Mouse (Mus musculus) stomach, embryonic 14.5 days (tissue): ENCODE data around the gene Aqr. TPM values are rescaled to one million over a fixed set of nuclear protein-coding genes. Genes with fewer than 3 reads are reported as not detected.
"Not testable (repeated sequence)": the region's sequence is repeated elsewhere in the genome, so short reads cannot be mapped to it uniquely, and the experiment has no call there.

ENCODE experiments used
- ATAC-seq: fragments of 200-750 bp; cut with Nextera tagmentation; 2 replicates; pipeline ENCODE4 v1.8.0; 2017; ENCODE audit warnings: low read depth, moderate TSS enrichment; ENCODE audit not compliant: insufficient number of reproducible peaks, insufficient read depth, low FRiP score
- H3K27ac ChIP-seq: fragments of 300-500 bp; sonication (generic); 2 replicates; pipeline ENCODE4 v1.5.1; 2014; ENCODE audit warnings: mild to moderate bottlenecking, low read length, moderate library complexity, mixed read lengths
- H3K27me3 ChIP-seq: fragments of 300-500 bp; sonication (generic); 2 replicates; pipeline ENCODE4 v1.6.1; 2014; ENCODE audit warnings: low read length, control low read depth, mixed read lengths; ENCODE audit not compliant: control insufficient read depth, insufficient read depth
- H3K36me3 ChIP-seq: fragments of 300-500 bp; sonication (generic); 2 replicates; pipeline ENCODE4 v1.6.1; 2014; ENCODE audit warnings: mild to moderate bottlenecking, control low read depth, low read length, moderate library complexity, mixed read lengths; ENCODE audit not compliant: control insufficient read depth, insufficient read depth
- H3K4me1 ChIP-seq: fragments of 300-500 bp; sonication (generic); 2 replicates; pipeline ENCODE4 v1.6.1; 2014; ENCODE audit warnings: low read length, control low read depth, mixed read lengths; ENCODE audit not compliant: control insufficient read depth, insufficient read depth
- H3K4me2 ChIP-seq: fragments of 300-500 bp; sonication (generic); replicated peaks from 2 replicates; pipeline ENCODE4 v1.6.1; 2014; ENCODE audit warnings: low read depth, low read length, control low read depth
- H3K4me3 ChIP-seq: fragments of 300-500 bp; sonication (generic); 2 replicates; pipeline ENCODE4 v1.5.1; 2014; ENCODE audit warnings: low read depth, low read length, control low read depth
- H3K9ac ChIP-seq: fragments of 300-500 bp; sonication (generic); replicated peaks from 2 replicates; pipeline ENCODE4 v1.6.1; 2014; ENCODE audit warnings: low read depth, mild to moderate bottlenecking, control low read depth, low read length, moderate library complexity, mixed read lengths
- H3K9me3 ChIP-seq: fragments of 300-500 bp; sonication (generic); 2 replicates; pipeline ENCODE4 v1.6.1; 2016; ENCODE audit warnings: low read depth, low read length, control low read depth; ENCODE audit not compliant: control insufficient read depth
- WGBS: fragments of 180-500 bp; shearing (Covaris S2); extraction: QIAGEN DNeasy Blood & Tissue Kit; methylation state at CpG from one replicate; pipeline ENCODE4 v1.1.7; 2014; 5-methylcytosine and 5-hydroxymethylcytosine counted together
- polyA plus RNA-seq: library from polyadenylated mRNA; unstranded; fragments of >200 nt; fragmentation: Nextera tagmentation; extraction: Ambion mirVana; gene quantifications from 2 replicates; pipeline ENCODE4 v1.2.1, GENCODE M21; 2014

The Aqr gene
- 54.1 and 59.0 TPM in 2 replicates for polyA plus RNA-seq

- not testable (repeated sequence) for ATAC-seq, H3K27me3 ChIP-seq, H3K9me3 ChIP-seq, H3K27ac ChIP-seq, H3K4me1 ChIP-seq, H3K4me2 ChIP-seq, H3K36me3 ChIP-seq, H3K4me3 ChIP-seq, H3K9ac ChIP-seq
- 80% methylated on average over 1 of the region's 6 CpGs for WGBS
These were observed at the start of gene Aqr for GRCm38 (mm10) chr2:114186924-114187323. TSS of gene Aqr (minus strand) at chr2:114187024.

GRCm38 (mm10) chr2:114236566-114236965 is 49.7 kb upstream of the Aqr start:
- H3K27me3 ChIP-seq: no peaks in the 10 kb centered on the region
- no peak overlapping the region for H3K9ac ChIP-seq
- no peaks in the 10 kb centered on the region for H3K9me3 ChIP-seq
- no peak for ATAC-seq
- no peaks in the 10 kb centered on the region for H3K4me1 ChIP-seq
- H3K27ac ChIP-seq: no peak overlapping the region
- no peaks in the 10 kb centered on the region for H3K36me3 ChIP-seq
- H3K4me3 ChIP-seq: no peak overlapping the region
- no peak overlapping the region for H3K4me2 ChIP-seq
- 95% methylated on average over 1 of the region's 1 CpGs for WGBS

GRCm38 (mm10) chr2:114235584-114235983 is 48.8 kb upstream of the Aqr start:
- H3K4me1 ChIP-seq: no peaks in the 10 kb centered on the region
- no peak for ATAC-seq
- H3K27ac ChIP-seq: no peak overlapping the region
- no peaks in the 10 kb centered on the region for H3K36me3 ChIP-seq
- no peak overlapping the region for H3K4me3 ChIP-seq
- H3K9me3 ChIP-seq: no peaks in the 10 kb centered on the region
- no peaks in the 10 kb centered on the region for H3K27me3 ChIP-seq
- H3K4me2 ChIP-seq: no peak overlapping the region
- H3K9ac ChIP-seq: no peak overlapping the region
- WGBS: 74% methylated on average over 3 of the region's 3 CpGs

- 66% methylated on average over 2 of the region's 2 CpGs for WGBS
- H3K27ac ChIP-seq: no peak overlapping the region
- no peak overlapping the region for H3K9ac ChIP-seq
- no peak overlapping the region for H3K4me3 ChIP-seq
- no peaks in the 10 kb centered on the region for H3K9me3 ChIP-seq
- no peak overlapping the region for H3K4me2 ChIP-seq
- no peaks in the 10 kb centered on the region for H3K27me3 ChIP-seq
- no peaks in the 10 kb centered on the region for H3K36me3 ChIP-seq
- no peak for ATAC-seq
- no peaks in the 10 kb centered on the region for H3K4me1 ChIP-seq
These were observed 44.4 kb upstream of the Aqr start for GRCm38 (mm10) chr2:114231248-114231647.

- H3K36me3 ChIP-seq: no peaks in the 10 kb centered on the region
These were observed 41.8 kb upstream of the Aqr start for GRCm38 (mm10) chr2:114228672-114229071.

GRCm38 (mm10) chr2:114205036-114205435 is 18.2 kb upstream of the Aqr start:
- H3K36me3 ChIP-seq: no peaks in the 10 kb centered on the region
- no peaks in the 10 kb centered on the region for H3K9me3 ChIP-seq
- no peak overlapping the region for H3K4me3 ChIP-seq
- H3K9ac ChIP-seq: no peak overlapping the region
- 76% methylated on average over 6 of the region's 6 CpGs for WGBS
- no peak for ATAC-seq
- no peak overlapping the region for H3K4me2 ChIP-seq
- no peaks in the 10 kb centered on the region for H3K27me3 ChIP-seq
- H3K4me1 ChIP-seq: peaks cover 3% of the 10 kb centered on the region; the same call in 1 of the 2 replicates
- no peak overlapping the region for H3K27ac ChIP-seq

More at GRCm38 (mm10) chr2:114228672-114229071, 41.8 kb upstream of the Aqr start:
- no peaks in the 10 kb centered on the region for H3K4me1 ChIP-seq
- no peaks in the 10 kb centered on the region for H3K9me3 ChIP-seq
- H3K9ac ChIP-seq: no peak overlapping the region
- ATAC-seq: no peak
- no peaks in the 10 kb centered on the region for H3K27me3 ChIP-seq
- no peak overlapping the region for H3K4me2 ChIP-seq
- WGBS: 86% methylated on average over 2 of the region's 2 CpGs
- no peak overlapping the region for H3K27ac ChIP-seq
- no peak overlapping the region for H3K4me3 ChIP-seq

- Histone ChIP-seq H3K36me3 (peaks cover 1% of the 10 kb centered on the region), H3K27me3 (no peaks in the 10 kb centered on the region), H3K4me2 (peak overlapping the region; percentile 67), H3K27ac (no peak overlapping the region; the same call in 1 of the 2 replicates), H3K4me1 (peaks cover 7% of the 10 kb centered on the region; the same call in 1 of the 2 replicates), H3K9ac (no peak overlapping the region), H3K4me3 (peak overlapping the region; percentile 88), H3K9me3 (no peaks in the 10 kb centered on the region)
- no peak for ATAC-seq
- 28% methylated on average over 4 of the region's 4 CpGs for WGBS
These were observed 14.8 kb upstream of the Aqr start for GRCm38 (mm10) chr2:114201574-114201973.

- peak within 1 kb of the TSS; percentile 88 for H3K4me3 ChIP-seq
- H3K4me2 ChIP-seq: peak within 1 kb of the TSS; percentile 67
- ATAC-seq: peak; percentile 92
- H3K36me3 ChIP-seq: peaks cover 7% of the 10 kb centered on the region
- H3K27me3 ChIP-seq: no peaks in the 10 kb centered on the region
- WGBS: under 1% methylated on average over 36 of the region's 36 CpGs
- H3K27ac ChIP-seq: peak within 1 kb of the TSS; percentile 72; the same call in 1 of the 2 replicates
- peaks cover 7% of the 10 kb centered on the region; the same call in 1 of the 2 replicates for H3K4me1 ChIP-seq
- peak within 1 kb of the TSS; percentile 92 for H3K9ac ChIP-seq
- H3K9me3 ChIP-seq: no peaks in the 10 kb centered on the region
These were observed 14.2 kb upstream of the Aqr start, which contains the start of gene Zfp770 for GRCm38 (mm10) chr2:114200932-114201559. TSS of gene Zfp770 (minus strand) at chr2:114201469.
